Mouse (Mus musculus): Measurements from ENCODE around the gene Fry.

Gene Fry

GRCm38 (mm10) chr5:150118455-150119241 lies at the start of gene Fry:
Gene Fry, plus strand, starts transcription at chr5:150118645.
- peak; percentile 92 to 96 for DNase-seq (ENCODE audit: low spot score in 2 of 2)

- peak in 1 of 2 experiments; percentile 55 for DNase-seq (ENCODE audit: low spot score in 2 of 2)
These were observed 48.4 kb upstream of the Fry start for GRCm38 (mm10) chr5:150070086-150070485.

- DNase-seq (ENCODE audit: low spot score in 2 of 2) = no peak
These were observed 46.7 kb upstream of the Fry start for GRCm38 (mm10) chr5:150071738-150072137.

GRCm38 (mm10) chr5:150079866-150080797 lies 38.3 kb upstream of the Fry start:
- DNase-seq (ENCODE audit: low spot score in 2 of 2) = no peak

- no peak for DNase-seq (ENCODE audit: low spot score in 2 of 2)
These were observed 35.7 kb upstream of the Fry start for GRCm38 (mm10) chr5:150082696-150083095.

GRCm38 (mm10) chr5:150083190-150083589 lies 35.3 kb upstream of the Fry start:
- no peak for DNase-seq (ENCODE audit: low spot score in 2 of 2)

GRCm38 (mm10) chr5:150097620-150098019 lies 20.8 kb upstream of the Fry start:
- DNase-seq (ENCODE audit: low spot score in 2 of 2) = peak; percentile 40 to 46

- DNase-seq (ENCODE audit: low spot score in 2 of 2) = no peak
These were observed 19.7 kb upstream of the Fry start for GRCm38 (mm10) chr5:150098754-150099153.

- no peak for DNase-seq (ENCODE audit: low spot score in 2 of 2)
These were observed 16.7 kb upstream of the Fry start for GRCm38 (mm10) chr5:150101789-150102188.

DNA sequence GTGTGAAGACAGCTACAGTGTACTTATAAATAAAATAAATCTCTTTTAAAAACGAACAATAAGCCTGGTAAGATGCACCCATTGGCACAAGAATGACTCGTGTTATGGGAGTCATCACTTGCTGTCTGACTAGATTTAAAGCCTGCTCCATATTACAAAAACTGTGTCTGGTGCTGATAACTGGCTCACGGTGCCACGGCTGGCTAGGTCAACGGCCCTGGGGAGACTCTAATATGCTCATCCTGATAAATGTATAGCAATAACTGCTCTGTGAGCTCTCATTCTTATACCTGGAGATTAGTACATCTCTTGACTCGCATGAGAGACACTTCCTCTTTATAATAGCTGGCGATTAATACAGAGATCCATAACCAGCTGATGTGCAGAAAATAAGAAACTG lies 12.1 kb upstream of the Fry start:
- DNase-seq (ENCODE audit: low spot score in 2 of 2) = no peak

GRCm38 (mm10) chr5:150111236-150111635 lies 7.2 kb upstream of the Fry start:
- no peak for DNase-seq (ENCODE audit: low spot score in 2 of 2)

DNA sequence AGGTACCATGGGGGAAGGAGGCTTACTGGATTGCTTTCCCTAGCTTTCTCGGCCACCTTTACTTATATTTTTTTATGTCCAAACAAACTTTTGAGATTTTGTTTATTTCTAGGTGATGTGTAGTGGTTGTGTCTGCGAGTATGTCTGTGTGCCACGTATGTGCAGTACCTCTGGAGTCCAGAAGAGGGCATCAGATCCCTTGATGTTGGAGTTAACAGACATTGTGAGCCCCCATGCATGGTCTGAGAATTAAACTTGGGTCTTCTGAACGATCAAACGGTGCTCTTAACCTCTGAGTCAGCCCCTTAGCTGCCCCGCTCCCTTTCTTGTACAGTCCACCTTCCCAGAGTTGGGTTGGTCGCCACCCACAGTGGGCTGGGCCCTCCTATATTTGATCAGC lies 4.4 kb upstream of the Fry start:
- DNase-seq (ENCODE audit: low spot score in 2 of 2) = no peak

- no peak for DNase-seq (ENCODE audit: low spot score in 2 of 2)
These were observed 3.7 kb upstream of the Fry start for GRCm38 (mm10) chr5:150114778-150115177.

- no peak for DNase-seq (ENCODE audit: low spot score in 2 of 2)
These were observed 3.0 kb upstream of the Fry start for GRCm38 (mm10) chr5:150115271-150116092.

GRCm38 (mm10) chr5:150116216-150116905 lies 2.1 kb upstream of the Fry start:
- DNase-seq (ENCODE audit: low spot score in 2 of 2) = no peak

DNA sequence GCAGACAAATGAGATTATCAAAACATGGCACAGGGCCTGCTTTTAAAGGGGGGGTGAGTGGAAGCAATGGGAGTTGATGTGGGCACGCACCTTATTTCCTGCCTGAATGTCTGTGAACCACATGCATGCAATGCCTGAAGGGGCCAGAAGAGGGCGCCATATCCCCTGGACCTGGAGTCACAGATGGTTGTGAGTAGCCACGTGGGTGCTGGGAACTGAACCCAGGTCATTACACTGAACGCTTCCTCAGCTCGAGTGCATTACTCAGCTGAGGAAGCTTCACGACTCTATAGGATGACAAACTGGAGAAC lies 1.6 kb upstream of the Fry start:
- DNase-seq (ENCODE audit: low spot score in 2 of 2) = no peak

DNA sequence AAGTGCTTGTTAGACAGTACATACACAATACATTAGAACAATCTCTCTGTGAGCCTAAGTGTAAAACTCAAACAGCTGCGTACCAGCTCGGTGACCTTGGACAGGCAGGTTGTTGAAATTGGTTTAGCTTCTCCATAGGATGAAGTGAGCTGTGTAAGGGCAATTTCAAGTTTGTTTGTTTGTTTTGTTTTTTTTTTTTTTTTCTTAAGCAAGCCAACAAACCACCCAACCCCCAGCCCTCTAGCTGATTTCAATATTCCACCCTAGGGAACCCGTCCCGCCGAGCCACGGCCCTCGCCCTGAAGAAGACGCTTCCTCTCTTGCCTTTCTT lies 356 bp upstream of the Fry start:
- DNase-seq (ENCODE audit: low spot score in 2 of 2) = no peak

GRCm38 (mm10) chr5:150120676-150121075 lies 2.2 kb downstream of the Fry start:
- DNase-seq (ENCODE audit: low spot score in 2 of 2) = no peak

- DNase-seq (ENCODE audit: low spot score in 2 of 2) = no peak
These were observed 3.6 kb downstream of the Fry start for GRCm38 (mm10) chr5:150122095-150122494.

GRCm38 (mm10) chr5:150122571-150122970 lies 4.1 kb downstream of the Fry start:
- no peak for DNase-seq (ENCODE audit: low spot score in 2 of 2)

DNA sequence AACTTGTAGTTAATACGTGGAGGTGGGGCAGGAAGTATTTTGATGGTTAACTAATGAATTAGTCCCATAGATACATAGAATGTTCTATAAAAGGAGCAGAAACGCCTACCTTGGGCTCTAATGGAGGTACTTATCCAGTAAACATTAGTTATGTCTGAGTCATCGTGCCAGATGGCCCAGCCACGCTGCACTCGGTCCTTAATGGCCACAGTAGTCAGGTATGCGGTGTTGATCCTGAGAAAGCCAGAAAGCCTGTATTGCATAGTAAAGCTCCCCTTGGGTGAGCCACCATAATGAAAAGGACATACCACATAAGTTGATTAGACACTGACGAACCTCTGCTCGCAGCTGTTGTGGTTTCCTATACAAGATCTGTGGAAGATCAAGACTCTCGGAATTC lies 7.5 kb downstream of the Fry start:
- no peak for DNase-seq (ENCODE audit: low spot score in 2 of 2)

DNA sequence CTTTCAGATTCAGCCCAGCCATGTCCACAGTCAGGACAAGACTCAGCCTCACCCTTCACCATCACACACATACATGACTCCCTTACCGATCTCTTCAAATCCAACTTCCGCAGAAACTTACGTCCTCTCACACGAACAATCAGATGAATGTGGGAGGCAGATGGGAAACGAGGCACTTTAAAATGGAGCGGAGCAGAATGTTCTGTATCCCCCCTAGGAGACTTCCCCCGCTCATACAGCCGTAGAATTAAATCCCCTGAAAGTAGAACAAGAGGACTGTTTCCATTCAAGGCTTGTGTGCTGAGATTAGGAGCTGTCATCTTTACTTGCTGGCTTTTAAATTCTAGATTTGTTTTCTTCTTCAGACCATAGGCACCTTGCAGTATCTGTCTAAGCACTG lies 10.0 kb downstream of the Fry start:
- no peak for DNase-seq (ENCODE audit: low spot score in 2 of 2)
